Mouse (Mus musculus): Measurements from ENCODE around the gene Pitpnc1. TPM values are rescaled to one million over a fixed set of nuclear protein-coding genes. Genes with fewer than 3 reads are reported as not detected.

Pitpnc1 gene
- total and polyA plus RNA-seq, 3 experiments, result 2.4 to 5.4 (median 3.6) TPM

DNA sequence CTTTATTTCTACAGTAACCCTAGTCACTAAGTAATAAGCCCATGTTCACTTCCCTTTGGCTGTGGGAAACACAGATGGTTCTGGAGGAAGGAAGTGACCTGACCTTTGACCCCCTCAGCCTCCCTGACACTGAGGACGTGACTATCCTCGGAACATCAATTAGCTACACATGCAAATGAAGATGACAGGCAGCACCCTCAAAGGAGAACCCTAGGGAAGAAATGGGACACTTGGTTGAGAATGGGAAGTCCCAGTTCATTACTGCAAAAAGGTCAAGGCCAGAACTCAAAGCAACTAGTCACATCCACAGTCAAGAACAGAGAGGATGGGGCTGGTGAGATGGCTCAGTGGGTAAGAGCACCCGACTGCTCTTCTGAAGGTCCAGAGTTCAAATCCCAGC, 29.4 kb downstream of the Pitpnc1 start:
- peak; percentile 86 for DNase-seq (ENCODE audit: extremely low read depth)
- dilution Hi-C loops (cut with MboI; ENCODE audit: extremely low pct_ligation_motif_present, extremely low pct_unique_long_range_greater_than_20kb, low sequenced_read_pairs), result no loop called here
- TF ChIP-seq USF1 (IDR thresholded peaks at IDR 0.05; ENCODE audit: low read depth, low read length) (no peak), E2F4 (IDR thresholded peaks at IDR 0.05; ENCODE audit: insufficient replicate concordance, low read depth, low read length) (no peak), ZMIZ1 (IDR thresholded peaks at IDR 0.05; ENCODE audit: low read depth, low read length) (no peak), NRF1 (IDR thresholded peaks at IDR 0.05; ENCODE audit: low read depth, low read length) (no peak), CHD1 (IDR thresholded peaks at IDR 0.05; ENCODE audit: low read depth, low read length) (no peak), MAFK (IDR thresholded peaks at IDR 0.05; ENCODE audit: insufficient replicate concordance, low read length) (0 out of 2 replicates have a peak, but pooled peaks have one; percentile 3), ZNF384 (IDR thresholded peaks at IDR 0.05; ENCODE audit: low read depth, low read length) (no peak), PAX5 (IDR thresholded peaks at IDR 0.05; ENCODE audit: low read length) (no peak), TBP (conservative IDR thresholded peaks at IDR 0.05; ENCODE audit: low read depth, low read length) (peak; percentile 93), ETS1 (conservative IDR thresholded peaks at IDR 0.05; ENCODE audit: low read depth, low read length) (peak; percentile 77), CHD2 (IDR thresholded peaks at IDR 0.05; ENCODE audit: low read length) (0 out of 2 replicates have a peak, but pooled peaks have one; percentile 14), JUND (conservative IDR thresholded peaks at IDR 0.05; ENCODE audit: low read depth, low read length) (no peak), POLR2AphosphoS2 (IDR thresholded peaks at IDR 0.05; ENCODE audit: low read depth, low read length) (no peak), BHLHE40 (IDR thresholded peaks at IDR 0.05; ENCODE audit: low read depth, low read length) (peak; percentile 57), MEF2A (IDR thresholded peaks at IDR 0.05; ENCODE audit: borderline replicate concordance, low read depth, low read length) (no peak), HCFC1 (IDR thresholded peaks at IDR 0.05; ENCODE audit: low read depth, low read length) (no peak), MXI1 (IDR thresholded peaks at IDR 0.05; ENCODE audit: low read depth, low read length) (no peak), RAD21 (IDR thresholded peaks at IDR 0.05; ENCODE audit: low read depth, low read length) (no peak), IRF4 (IDR thresholded peaks at IDR 0.05; ENCODE audit: low read depth, low read length) (no peak), GABPA (IDR thresholded peaks at IDR 0.05; ENCODE audit: insufficient replicate concordance, low read depth, low read length) (no peak), ELF1 (IDR thresholded peaks at IDR 0.05; ENCODE audit: low read depth, low read length) (no peak), MAX (IDR thresholded peaks at IDR 0.05; ENCODE audit: low read length) (no peak), CTCF (conservative IDR thresholded peaks at IDR 0.05 in 1 of 2, IDR thresholded peaks at IDR 0.05 in 1 of 2; ENCODE audit: low read depth in 2 of 2, low read length in 2 of 2) (no peak), TCF12 (IDR thresholded peaks at IDR 0.05; ENCODE audit: low read depth, low read length) (peak; percentile 19; the same call in 1 of the 2 replicates), RCOR1 (conservative IDR thresholded peaks at IDR 0.05; ENCODE audit: low read depth, low read length) (no peak), SMC3 (IDR thresholded peaks at IDR 0.05; ENCODE audit: low read depth, low read length) (no peak), KAT2A (IDR thresholded peaks at IDR 0.05; ENCODE audit: insufficient replicate concordance, low read length) (no peak), EP300 (IDR thresholded peaks at IDR 0.05; ENCODE audit: low read length) (peak; percentile 51; the same call in 1 of the 2 replicates), ZKSCAN1 (IDR thresholded peaks at IDR 0.05; ENCODE audit: borderline replicate concordance, low read depth, low read length) (no peak)
- H3K9me3 ChIP-seq (replicated peaks; ENCODE audit: low read length), result peaks cover 3% of the 10 kb centered on the region
- no peak overlapping the region for H3K4me2 ChIP-seq (ENCODE audit: insufficient read depth, low read depth, poor library complexity, severe bottlenecking)
- H3K9ac ChIP-seq (ENCODE audit: insufficient read depth, low read depth), result no peak overlapping the region
- H3K36me3 ChIP-seq (replicated peaks in 1 of 2; ENCODE audit: control insufficient read depth in 1 of 2, insufficient read depth in 1 of 2, low read length in 1 of 2), result no peaks in the 10 kb centered on the region
- in situ Hi-C loops (cut with MboI; ENCODE audit: low pct_ligation_motif_present, low pct_unique_long_range_greater_than_20kb, low sequenced_read_pairs), result no loop called here
- H3K79me2 ChIP-seq (replicated peaks; ENCODE audit: control insufficient read depth, extremely low read depth, insufficient read depth, poor library complexity, severe bottlenecking), result no peaks in the 10 kb centered on the region
- no peak overlapping the region for H3K27ac ChIP-seq (ENCODE audit: insufficient read depth, low read depth)
- no peak overlapping the region for H3K4me3 ChIP-seq (replicated peaks in 1 of 3; ENCODE audit: low read depth in 2 of 3, low read length in 2 of 3, poor library complexity in 1 of 3)
- H3K4me1 ChIP-seq (ENCODE audit: control insufficient read depth in 1 of 2, insufficient read depth in 2 of 2), result peaks cover 7 to 71% of the 10 kb centered on the region in 2 experiments; a peak in 2 of 4 replicates
- no peaks in the 10 kb centered on the region for H3K27me3 ChIP-seq (replicated peaks)
